ENCODE assay signal across 9 mouse cellular contexts in the genomic region with DNA sequence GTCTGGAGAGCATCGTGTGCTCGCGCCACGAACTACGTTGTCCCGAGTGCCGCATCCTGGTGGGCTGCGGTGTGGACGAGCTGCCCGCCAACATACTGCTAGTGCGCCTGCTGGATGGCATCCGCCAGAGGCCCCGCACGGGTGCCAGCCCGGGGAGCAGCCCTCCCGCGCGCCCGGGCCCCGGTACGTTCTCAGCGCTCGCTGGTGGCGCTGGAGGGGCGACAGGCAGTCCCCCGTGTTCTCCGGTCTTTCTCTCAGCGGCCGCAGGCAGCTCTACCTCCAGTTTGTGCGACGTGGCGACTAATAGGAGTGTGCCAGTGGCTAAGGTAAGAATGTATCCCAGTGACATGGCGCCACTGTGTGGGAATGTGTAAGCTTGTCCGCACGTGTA. TPM values are rescaled to one million over a fixed set of nuclear protein-coding genes. Genes with fewer than 3 reads are reported as not detected.
DNase-seq lines count a peak whose midpoint lies in the region; ATAC-seq and TF ChIP-seq lines count a peak whose summit lies in the region.
"Had no signal": no experiment of that assay in that cellular context is flagged by ENCODE, and none has a peak within 500 bp of the region (broad histone marks: within the 10 kb centered on the region; RNA-seq: fewer than 3 reads in every experiment).

No protein-coding gene starts in this region.

- DNase-seq in cerebellum, adult 2 months: peak in 1 of 2 experiments; percentile 22
- no peak for DNase-seq in cerebellum, adult 9-10 months
- DNase-seq in thymus, adult 2 months: no peak
- no peak for DNase-seq in thymus, postnatal 10 days (ENCODE audit: low spot score in 2 of 2)
- no peak for DNase-seq in hindbrain, embryonic 10.5 days (ENCODE audit: low spot score)
- DNase-seq in liver, embryonic 13.5 days: no peak

- no peak overlapping the region for H3K9ac ChIP-seq in liver, embryonic 13.5 days
- H3K9ac ChIP-seq in neural tube, embryonic 15.5 days (replicated peaks): peak overlapping the region; percentile 59

- no peak overlapping the region for H3K27ac ChIP-seq in cerebellum, adult 2 months (ENCODE audit: insufficient read depth, low read length)
- H3K27ac ChIP-seq in thymus, adult 2 months (ENCODE audit: control insufficient read depth, insufficient read depth, low read length): no peak overlapping the region
- H3K27ac ChIP-seq in hindbrain, embryonic 10.5 days: no peak overlapping the region
- no peak overlapping the region for H3K27ac ChIP-seq in liver, embryonic 13.5 days
- peak overlapping the region; percentile 48 for H3K27ac ChIP-seq in neural tube, embryonic 15.5 days (replicated peaks)

- H3K27me3 ChIP-seq in cerebellum, adult 2 months (ENCODE audit: control insufficient read depth, insufficient read depth, low read length): no peaks in the 10 kb centered on the region
- peaks cover 5% of the 10 kb centered on the region; the same call in 1 of the 2 replicates for H3K27me3 ChIP-seq in thymus, adult 2 months (ENCODE audit: control insufficient read depth, insufficient read depth, low read length)
- H3K27me3 ChIP-seq in hindbrain, embryonic 10.5 days (ENCODE audit: insufficient read depth, poor library complexity, severe bottlenecking): peaks cover 51% of the 10 kb centered on the region
- peaks cover 53% of the 10 kb centered on the region for H3K27me3 ChIP-seq in liver, embryonic 13.5 days
- peaks cover 16% of the 10 kb centered on the region for H3K27me3 ChIP-seq in neural tube, embryonic 15.5 days (replicated peaks)

- TF ChIP-seq POLR2A in cerebellum, adult 2 months (IDR thresholded peaks at IDR 0.05; ENCODE audit: borderline replicate concordance, insufficient read depth, low read length): no peak
- TF ChIP-seq POLR2A in thymus, adult 2 months (IDR thresholded peaks at IDR 0.05; ENCODE audit: control insufficient read depth, extremely low read depth, insufficient read depth, low read length, poor library complexity): no peak

- H3K4me3 ChIP-seq in cerebellum, adult 2 months (replicated peaks; ENCODE audit: insufficient read depth, low read depth, low read length): peak overlapping the region; percentile 33
- peak overlapping the region; percentile 8; the same call in 1 of the 2 replicates for H3K4me3 ChIP-seq in thymus, adult 2 months (ENCODE audit: control insufficient read depth, insufficient read depth, low read length)
- peak overlapping the region; percentile 76 for H3K4me3 ChIP-seq in hindbrain, embryonic 10.5 days
- peak overlapping the region; percentile 43; the same call in 1 of the 2 replicates for H3K4me3 ChIP-seq in liver, embryonic 13.5 days (replicated peaks)
- H3K4me3 ChIP-seq in neural tube, embryonic 15.5 days (replicated peaks): peak overlapping the region; percentile 54
- H3K4me3 ChIP-seq: erythroblast, embryonic 14.5 days had no signal

- 3% methylated on average over 35 of the region's 35 CpGs for WGBS in cerebellum, adult 2 months
- 4% methylated on average over 35 of the region's 35 CpGs for WGBS in thymus, adult 2 months
- 2% methylated on average over 35 of the region's 35 CpGs for WGBS in hindbrain, embryonic 10.5 days
- 4% methylated on average over 35 of the region's 35 CpGs for WGBS in liver, embryonic 13.5 days (ENCODE audit: insufficient replicate concordance)
- WGBS in neural tube, embryonic 15.5 days: 2% methylated on average over 35 of the region's 35 CpGs

- no peak for ATAC-seq in liver, embryonic 13.5 days (ENCODE audit: low read depth)
- ATAC-seq in neural tube, embryonic 15.5 days (ENCODE audit: low FRiP score): peak; percentile 46
- no peak for ATAC-seq in erythroid progenitor cell, adult 5-6 weeks (replicated peaks; ENCODE audit: low FRiP score, poor library complexity, severe bottlenecking)

- H3K4me1 ChIP-seq in cerebellum, adult 2 months (ENCODE audit: control insufficient read depth, insufficient read depth, low read length): 0 out of 2 replicates have a peak, but pooled peaks cover 3% of the 10 kb centered on the region
- no peaks in the 10 kb centered on the region for H3K4me1 ChIP-seq in thymus, adult 2 months (replicated peaks; ENCODE audit: control insufficient read depth, insufficient read depth, low read length)
- peaks cover 20% of the 10 kb centered on the region for H3K4me1 ChIP-seq in hindbrain, embryonic 10.5 days (replicated peaks)
- H3K4me1 ChIP-seq in liver, embryonic 13.5 days (replicated peaks): peaks cover 3% of the 10 kb centered on the region; the same call in 1 of the 2 replicates
- H3K4me1 ChIP-seq in neural tube, embryonic 15.5 days: peaks cover 21% of the 10 kb centered on the region

- no peak for TF ChIP-seq CTCF in cerebellum, adult 2 months (IDR thresholded peaks at IDR 0.05; ENCODE audit: borderline replicate concordance, insufficient read depth, low read depth, low read length)
- TF ChIP-seq CTCF in thymus, adult 2 months (IDR thresholded peaks at IDR 0.05; ENCODE audit: borderline replicate concordance, control insufficient read depth, extremely low read depth, insufficient read depth, low read length, poor library complexity): no peak

- peak overlapping the region; percentile 63 for H3K4me2 ChIP-seq in liver, embryonic 13.5 days
- peak overlapping the region; percentile 92 for H3K4me2 ChIP-seq in neural tube, embryonic 15.5 days

- no peaks in the 10 kb centered on the region for H3K9me3 ChIP-seq in hindbrain, embryonic 10.5 days
- no peaks in the 10 kb centered on the region for H3K9me3 ChIP-seq in liver, embryonic 13.5 days (replicated peaks)
- no peaks in the 10 kb centered on the region for H3K9me3 ChIP-seq in neural tube, embryonic 15.5 days (replicated peaks)

- H3K36me3 ChIP-seq in thymus, adult 2 months (ENCODE audit: control insufficient read depth, insufficient read depth, low read length): no peaks in the 10 kb centered on the region
- H3K36me3 ChIP-seq in hindbrain, embryonic 10.5 days: no peaks in the 10 kb centered on the region
- no peaks in the 10 kb centered on the region for H3K36me3 ChIP-seq in liver, embryonic 13.5 days
- no peaks in the 10 kb centered on the region for H3K36me3 ChIP-seq in neural tube, embryonic 15.5 days

RNA-seq across cellular contexts. Expression of a gene that starts 0.6 kb away (rescaled TPM):
- polyA plus RNA-seq in cerebellum, adult 2 months (2012; rRNA removed): 2.2 and 2.8 TPM in 2 replicates
- polyA plus RNA-seq in thymus, adult 2 months (2012; rRNA removed): 6.0 and 7.3 TPM in 2 replicates
- polyA plus RNA-seq in hindbrain, embryonic 10.5 days (2016; fragmentation: Nextera tagmentation; extraction: Ambion mirVana): 0.75 and 1.1 TPM in 2 replicates
- polyA plus RNA-seq in liver, embryonic 13.5 days (2015; fragmentation: Nextera tagmentation; extraction: Ambion mirVana): not detected in 2 replicates
- 3.3 and 3.6 TPM in 2 replicates for polyA plus RNA-seq in neural tube, embryonic 15.5 days (2015; fragmentation: Nextera tagmentation; extraction: Ambion mirVana)
- total RNA-seq in erythroid progenitor cell, adult 5-6 weeks (2015; ENCODE audit: low replicate concordance): not detected in 2 replicates
- not detected in 2 replicates for total RNA-seq in erythroid progenitor cell, adult 5-6 weeks (2017; ENCODE audit: low replicate concordance)
- polyA plus RNA-seq: erythroblast, embryonic 14.5 days had no signal

Comparison
In these comparisons a context has a peak if more than half of its experiments do, and no peak if none do; other contexts are left out.
1. H3K4me3 ChIP-seq: peak in every context shown above with its lines; median percentile 76 in hindbrain, embryonic 10.5 days; 54 in neural tube, embryonic 15.5 days; 43 in liver, embryonic 13.5 days; 33 in cerebellum, adult 2 months; 8 in thymus, adult 2 months.